Mouse (Mus musculus) erythroblast, embryonic 14.5 days (primary cell): ENCODE results near the gene Ahcyl1.

Experiments
- GATA1 ChIP-seq: IDR thresholded peaks from 2 replicates; pipeline ENCODE4 v1.6.1; 2012; ENCODE audit warnings: low read length, inconsistent platforms, mixed read lengths
- TAL1 ChIP-seq: IDR thresholded peaks from 3 replicates; pipeline ENCODE4 v1.6.1; 2012; ENCODE audit warnings: low read length, inconsistent platforms, mixed read lengths

GRCm38 (mm10) chr3:107739966-107740365, 43.6 kb upstream of the Ahcyl1 start:
- TF ChIP-seq TAL1 (no peak), GATA1 (no peak)
